Mouse (Mus musculus) megakaryocyte, adult 5-6 weeks (primary cell): Measurements from ENCODE around the gene Olfml2a. TPM values are rescaled to one million over a fixed set of nuclear protein-coding genes. Genes with fewer than 3 reads are reported as not detected.

Source experiments
- ATAC-seq: 2 replicates; pipeline ENCODE4 v1.8.0; 2016; ENCODE audit warnings: mild to moderate bottlenecking, inconsistent platforms; ENCODE audit not compliant: poor library complexity, severe bottlenecking
- total RNA-seq, 2 experiments: library from RNA; stranded (forward) in 1 of 2; stranded (reverse) in 1 of 2; fragments of 153-499, 151-499 nt in 1 of 2; fragments of 221-1000, 200-1000 nt in 1 of 2; gene quantifications; 2 replicates each; pipeline versions ENCODE4 v1.2.3 to v1.2.4; 2015 to 2017

The Olfml2a gene
- total RNA-seq, 2 experiments from 2014 or later, result 0.02 TPM; not detected in 1

- no peak for ATAC-seq
Observed at GRCm38 (mm10) chr2:38977837-38978236, 46.1 kb downstream of the Olfml2a start.

- no peak for ATAC-seq
Observed at GRCm38 (mm10) chr2:38983456-38983855, 51.7 kb downstream of the Olfml2a start.

GRCm38 (mm10) chr2:38986580-38986979, 54.8 kb downstream of the Olfml2a start:
- ATAC-seq, result no peak

GRCm38 (mm10) chr2:38987371-38987770, 55.6 kb downstream of the Olfml2a start:
- no peak for ATAC-seq

- ATAC-seq, result peak; percentile 34; the same call in 1 of the 2 replicates
Observed at GRCm38 (mm10) chr2:38987803-38988510, 56.2 kb downstream of the Olfml2a start.

GRCm38 (mm10) chr2:38988929-38989328, 57.2 kb downstream of the Olfml2a start:
- peak; percentile 51 for ATAC-seq

GRCm38 (mm10) chr2:38992004-38992403, 60.2 kb downstream of the Olfml2a start:
- ATAC-seq, result no peak

GRCm38 (mm10) chr2:38992452-38992851, 60.7 kb downstream of the Olfml2a start:
- no peak for ATAC-seq

GRCm38 (mm10) chr2:38997386-38998374, 65.9 kb downstream of the Olfml2a start, which contains the start of gene Wdr38:
Wdr38 (plus strand) TSS chr2:38997476.
- peak; percentile 94 for ATAC-seq

GRCm38 (mm10) chr2:38999381-38999780, 67.6 kb downstream of the Olfml2a start:
- ATAC-seq, result no peak

GRCm38 (mm10) chr2:38999910-39000586, 68.3 kb downstream of the Olfml2a start:
- no peak for ATAC-seq

- no peak for ATAC-seq
Observed at GRCm38 (mm10) chr2:39000587-39000919, 68.8 kb downstream of the Olfml2a start.

- ATAC-seq, result no peak
Observed at GRCm38 (mm10) chr2:39001866-39002265, 70.1 kb downstream of the Olfml2a start.

GRCm38 (mm10) chr2:39003106-39003505, 71.3 kb downstream of the Olfml2a start:
- ATAC-seq, result no peak

GRCm38 (mm10) chr2:39003512-39003911, 71.7 kb downstream of the Olfml2a start:
- ATAC-seq, result no peak

GRCm38 (mm10) chr2:39004372-39004771, 72.6 kb downstream of the Olfml2a start:
- ATAC-seq, result peak; percentile 1; the same call in 1 of the 2 replicates

- peak; percentile 80 for ATAC-seq
Observed at GRCm38 (mm10) chr2:39004880-39005435, 73.2 kb downstream of the Olfml2a start, which contains the start of gene Arpc5l. Arpc5l (plus strand) TSS chr2:39005348.

GRCm38 (mm10) chr2:39005574-39006079, 73.8 kb downstream of the Olfml2a start, which contains the start of gene Rpl35:
Rpl35 (minus strand) TSS chr2:39005624.
- ATAC-seq, result 0 out of 2 replicates have a peak, but pooled peaks have one; percentile 2

- no peak for ATAC-seq
Observed at GRCm38 (mm10) chr2:39006149-39006730, 74.5 kb downstream of the Olfml2a start.

- peak; percentile 74 for ATAC-seq
Observed at GRCm38 (mm10) chr2:39007865-39008264, 76.1 kb downstream of the Olfml2a start.
